Mouse (Mus musculus): ENCODE results near the gene Erh. TPM values are rescaled to one million over a fixed set of nuclear protein-coding genes. Genes with fewer than 3 reads are reported as not detected.

Gene Erh
- total RNA-seq, 1 experiment from 2014 or later: 128 TPM

Other genes starting within 250 kb of the Erh start
- gene Dcaf5, start 207.7 kb downstream of the Erh start, total RNA-seq (2017): 19.0 and 19.2 TPM in 2 replicates
- 11.9 and 17.7 TPM in 2 replicates for gene Exd2, start 181.2 kb downstream of the Erh start, total RNA-seq (2017)
- gene Galnt16, start 126.1 kb downstream of the Erh start, total RNA-seq (2017): not detected in 2 replicates
- gene Slc39a9, start 458 bp downstream of the Erh start, total RNA-seq (2017): 14.1 and 16.4 TPM in 2 replicates
- gene Plekhd1, start 48.2 kb upstream of the Erh start, total RNA-seq (2017): not detected in 2 replicates
- 0.14 and 0.29 TPM in 2 replicates for gene Ccdc177, start 116.3 kb upstream of the Erh start, total RNA-seq (2017)
- 18.4 and 22.4 TPM in 2 replicates for gene Susd6, start 146.2 kb upstream of the Erh start, total RNA-seq (2017)

Measured in common myeloid progenitor, adult 5-6 weeks (primary cell).